Mouse (Mus musculus): ENCODE data around the gene Zfp219. TPM values are rescaled to one million over a fixed set of nuclear protein-coding genes. Genes with fewer than 3 reads are reported as not detected.
"Not testable (repeated sequence)": the region's sequence is repeated elsewhere in the genome, so short reads cannot be mapped to it uniquely, and the experiment has no call there.

Zfp219 gene
- polyA plus RNA-seq, 1 experiment from 2014 or later, result 51.6 TPM

GRCm38 (mm10) chr14:52043446-52043845 lies 22.9 kb upstream of the Zfp219 start:
- Histone ChIP-seq H3K36me3 (ENCODE audit: control insufficient read depth, insufficient read depth, low read length) (no peaks in the 10 kb centered on the region), H3K4me2 (ENCODE audit: low read depth, severe bottlenecking) (no peak overlapping the region), H3K9me3 (ENCODE audit: control insufficient read depth, low read length) (no peaks in the 10 kb centered on the region), H3K4me1 (ENCODE audit: control insufficient read depth, insufficient read depth, low read length) (no peaks in the 10 kb centered on the region), H3K27ac (replicated peaks; ENCODE audit: low read depth, low read length) (no peak overlapping the region), H3K27me3 (ENCODE audit: control insufficient read depth, insufficient read depth, low read length) (no peaks in the 10 kb centered on the region), H3K9ac (ENCODE audit: low read length) (no peak overlapping the region), H3K4me3 (ENCODE audit: low read depth, low read length) (no peak overlapping the region)
- DNase-seq (ENCODE audit: low spot score), result no peak
- no peak for ATAC-seq (ENCODE audit: insufficient number of reproducible peaks, low FRiP score, low TSS enrichment, low read depth)
- 90% methylated on average over 6 of the region's 6 CpGs for WGBS

DNA sequence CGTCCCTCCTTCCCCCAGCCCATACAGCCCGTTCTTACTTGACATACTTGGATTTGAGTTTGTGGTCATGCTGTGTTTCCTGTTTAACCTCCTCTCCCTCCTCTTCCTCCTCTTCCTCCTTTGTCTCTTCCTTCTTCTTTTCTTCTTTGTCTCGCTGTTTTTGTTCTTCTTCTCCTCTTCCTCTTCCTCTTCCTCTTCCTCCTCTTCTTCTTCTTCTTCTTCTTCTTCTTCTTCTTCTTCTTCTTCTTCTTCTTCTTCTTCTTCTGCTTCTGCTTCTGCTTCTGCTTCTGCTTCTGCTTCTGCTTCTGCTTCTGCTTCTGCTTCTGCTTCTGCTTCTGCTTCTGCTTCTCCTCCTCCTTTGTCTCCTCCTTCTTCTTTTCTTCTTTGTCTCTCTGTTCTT lies 21.8 kb upstream of the Zfp219 start, which contains the start of gene Olfr221:
TSS of gene Olfr221 (minus strand) at position 101 of the 400 bp plus-strand sequence.
- not testable (repeated sequence) for H3K27me3 ChIP-seq (ENCODE audit: control insufficient read depth, insufficient read depth, low read length); H3K9me3 ChIP-seq (ENCODE audit: control insufficient read depth, low read length); ATAC-seq (ENCODE audit: insufficient number of reproducible peaks, low FRiP score, low TSS enrichment, low read depth); H3K4me1 ChIP-seq (ENCODE audit: control insufficient read depth, insufficient read depth, low read length); H3K4me2 ChIP-seq (ENCODE audit: low read depth, severe bottlenecking); H3K27ac ChIP-seq (replicated peaks; ENCODE audit: low read depth, low read length); DNase-seq (ENCODE audit: low spot score); H3K9ac ChIP-seq (ENCODE audit: low read length); H3K4me3 ChIP-seq (ENCODE audit: low read depth, low read length); H3K36me3 ChIP-seq (ENCODE audit: control insufficient read depth, insufficient read depth, low read length)
- WGBS, result 68% methylated on average over 3 of the region's 3 CpGs

- H3K9me3 ChIP-seq (ENCODE audit: control insufficient read depth, low read length), result no peaks in the 10 kb centered on the region
- H3K27me3 ChIP-seq (ENCODE audit: control insufficient read depth, insufficient read depth, low read length), result no peaks in the 10 kb centered on the region
- no peak overlapping the region for H3K4me3 ChIP-seq (ENCODE audit: low read depth, low read length)
- no peaks in the 10 kb centered on the region for H3K36me3 ChIP-seq (ENCODE audit: control insufficient read depth, insufficient read depth, low read length)
- H3K27ac ChIP-seq (replicated peaks; ENCODE audit: low read depth, low read length), result no peak overlapping the region
- H3K4me2 ChIP-seq (ENCODE audit: low read depth, severe bottlenecking), result no peak overlapping the region
- DNase-seq (ENCODE audit: low spot score) (no peak), ATAC-seq (ENCODE audit: insufficient number of reproducible peaks, low FRiP score, low TSS enrichment, low read depth) (no peak)
- H3K9ac ChIP-seq (ENCODE audit: low read length), result no peak overlapping the region
- WGBS, result 86% methylated on average over 5 of the region's 5 CpGs
- no peaks in the 10 kb centered on the region for H3K4me1 ChIP-seq (ENCODE audit: control insufficient read depth, insufficient read depth, low read length)
Observed at GRCm38 (mm10) chr14:52039332-52039731, 18.8 kb upstream of the Zfp219 start.

DNA sequence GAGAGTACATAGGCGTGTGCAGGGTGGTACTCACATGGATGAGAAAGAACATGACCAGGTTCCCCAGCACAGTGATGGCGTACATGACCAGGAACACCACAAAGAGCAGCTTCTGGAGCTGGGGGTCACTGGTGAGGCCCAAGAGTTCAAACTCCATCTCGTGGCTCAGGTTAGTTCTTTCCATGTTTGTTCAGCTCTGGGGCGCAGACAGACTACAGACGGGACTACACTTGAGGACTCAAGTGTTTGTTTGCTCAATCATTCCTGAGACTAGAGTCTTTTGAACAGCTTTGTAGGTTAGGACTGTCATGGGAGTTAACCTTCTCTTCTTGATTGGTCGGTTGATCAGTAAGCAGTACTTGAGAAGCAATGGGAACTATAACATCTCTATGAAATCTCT lies 15.4 kb upstream of the Zfp219 start:
- no peaks in the 10 kb centered on the region for H3K27me3 ChIP-seq (ENCODE audit: control insufficient read depth, insufficient read depth, low read length)
- DNase-seq (ENCODE audit: low spot score) (no peak), ATAC-seq (ENCODE audit: insufficient number of reproducible peaks, low FRiP score, low TSS enrichment, low read depth) (no peak)
- no peak overlapping the region for H3K9ac ChIP-seq (ENCODE audit: low read length)
- WGBS, result 89% methylated on average over 6 of the region's 6 CpGs
- no peak overlapping the region for H3K4me2 ChIP-seq (ENCODE audit: low read depth, severe bottlenecking)
- H3K36me3 ChIP-seq (ENCODE audit: control insufficient read depth, insufficient read depth, low read length), result no peaks in the 10 kb centered on the region
- no peaks in the 10 kb centered on the region for H3K9me3 ChIP-seq (ENCODE audit: control insufficient read depth, low read length)
- H3K4me3 ChIP-seq (ENCODE audit: low read depth, low read length), result no peak overlapping the region
- H3K27ac ChIP-seq (replicated peaks; ENCODE audit: low read depth, low read length), result no peak overlapping the region
- no peaks in the 10 kb centered on the region for H3K4me1 ChIP-seq (ENCODE audit: control insufficient read depth, insufficient read depth, low read length)

- H3K9me3 ChIP-seq (ENCODE audit: control insufficient read depth, low read length), result no peaks in the 10 kb centered on the region
- no peak for ATAC-seq (ENCODE audit: insufficient number of reproducible peaks, low FRiP score, low TSS enrichment, low read depth)
- H3K9ac ChIP-seq (ENCODE audit: low read length), result no peak overlapping the region
- H3K4me3 ChIP-seq (ENCODE audit: low read depth, low read length), result no peak overlapping the region
- WGBS, result 88% methylated on average over 4 of the region's 4 CpGs
- H3K36me3 ChIP-seq (ENCODE audit: control insufficient read depth, insufficient read depth, low read length), result no peaks in the 10 kb centered on the region
- H3K4me2 ChIP-seq (ENCODE audit: low read depth, severe bottlenecking), result no peak overlapping the region
- H3K27me3 ChIP-seq (ENCODE audit: control insufficient read depth, insufficient read depth, low read length), result no peaks in the 10 kb centered on the region
- no peak overlapping the region for H3K27ac ChIP-seq (replicated peaks; ENCODE audit: low read depth, low read length)
- no peak for DNase-seq (ENCODE audit: low spot score)
- no peaks in the 10 kb centered on the region for H3K4me1 ChIP-seq (ENCODE audit: control insufficient read depth, insufficient read depth, low read length)
Observed at GRCm38 (mm10) chr14:52026342-52026741, 5.8 kb upstream of the Zfp219 start.

- H3K4me1 ChIP-seq (ENCODE audit: control insufficient read depth, insufficient read depth, low read length), result peaks cover 1% of the 10 kb centered on the region
- H3K9me3 ChIP-seq (ENCODE audit: control insufficient read depth, low read length), result no peaks in the 10 kb centered on the region
- 82% methylated on average over 2 of the region's 2 CpGs for WGBS
- H3K4me2 ChIP-seq (ENCODE audit: low read depth, severe bottlenecking), result no peak overlapping the region
- H3K4me3 ChIP-seq (ENCODE audit: low read depth, low read length), result no peak overlapping the region
- no peak overlapping the region for H3K9ac ChIP-seq (ENCODE audit: low read length)
- H3K36me3 ChIP-seq (ENCODE audit: control insufficient read depth, insufficient read depth, low read length), result no peaks in the 10 kb centered on the region
- H3K27ac ChIP-seq (replicated peaks; ENCODE audit: low read depth, low read length), result no peak overlapping the region
- no peaks in the 10 kb centered on the region for H3K27me3 ChIP-seq (ENCODE audit: control insufficient read depth, insufficient read depth, low read length)
- no peak for DNase-seq (ENCODE audit: low spot score)
- no peak for ATAC-seq (ENCODE audit: insufficient number of reproducible peaks, low FRiP score, low TSS enrichment, low read depth)
Observed at GRCm38 (mm10) chr14:52024133-52024532, 3.6 kb upstream of the Zfp219 start.

DNA sequence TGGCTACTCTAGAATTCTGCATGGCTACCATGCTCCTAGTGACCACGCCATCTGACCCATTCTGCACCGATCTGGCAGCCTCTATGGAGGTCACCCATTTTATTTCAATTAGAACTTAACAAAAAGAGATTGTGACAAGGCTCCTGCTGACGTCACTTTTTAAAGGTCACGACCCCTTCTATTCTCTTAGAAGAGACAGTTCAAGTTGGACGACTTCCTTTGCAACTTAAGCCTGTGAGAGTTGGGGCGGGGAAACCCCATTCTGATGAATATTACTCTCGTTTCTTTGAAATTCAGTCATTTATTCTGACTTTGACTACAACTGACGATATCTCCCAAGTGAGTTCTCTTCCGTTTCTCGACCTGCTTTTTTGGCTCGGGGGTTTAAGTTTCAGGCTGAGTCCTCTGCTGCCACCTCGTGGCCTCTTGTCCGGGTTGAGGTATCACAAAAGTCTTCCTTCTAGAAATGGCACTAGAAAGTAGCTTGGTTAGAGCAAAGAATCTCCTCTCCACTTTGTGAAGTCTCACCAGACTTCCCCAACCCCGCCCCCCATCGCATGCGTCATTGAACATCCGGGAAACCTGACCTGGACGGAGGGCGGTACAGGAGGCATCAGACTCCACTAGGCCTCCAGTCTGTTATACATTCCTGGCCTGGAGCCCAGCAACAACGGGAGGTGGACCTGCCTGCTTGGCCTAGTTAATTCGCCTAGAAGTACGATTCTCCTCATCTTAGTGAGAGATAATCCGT lies 2.4 kb upstream of the Zfp219 start:
- 7% methylated on average over 23 of the region's 23 CpGs for WGBS
- H3K36me3 ChIP-seq (ENCODE audit: control insufficient read depth, insufficient read depth, low read length), result no peaks in the 10 kb centered on the region
- peak; percentile 92 for DNase-seq (ENCODE audit: low spot score)
- H3K9me3 ChIP-seq (ENCODE audit: control insufficient read depth, low read length), result no peaks in the 10 kb centered on the region
- peak; percentile 48; the same call in 1 of the 2 replicates for ATAC-seq (ENCODE audit: insufficient number of reproducible peaks, low FRiP score, low TSS enrichment, low read depth)
- H3K27ac ChIP-seq (replicated peaks; ENCODE audit: low read depth, low read length), result peak overlapping the region; percentile 73
- H3K4me3 ChIP-seq (ENCODE audit: low read depth, low read length), result no peak overlapping the region
- peak overlapping the region; percentile 8; the same call in 1 of the 2 replicates for H3K9ac ChIP-seq (ENCODE audit: low read length)
- peaks cover 4% of the 10 kb centered on the region for H3K4me1 ChIP-seq (ENCODE audit: control insufficient read depth, insufficient read depth, low read length)
- H3K4me2 ChIP-seq (ENCODE audit: low read depth, severe bottlenecking), result peak overlapping the region; percentile 23; the same call in 1 of the 2 replicates
- no peaks in the 10 kb centered on the region for H3K27me3 ChIP-seq (ENCODE audit: control insufficient read depth, insufficient read depth, low read length)

DNA sequence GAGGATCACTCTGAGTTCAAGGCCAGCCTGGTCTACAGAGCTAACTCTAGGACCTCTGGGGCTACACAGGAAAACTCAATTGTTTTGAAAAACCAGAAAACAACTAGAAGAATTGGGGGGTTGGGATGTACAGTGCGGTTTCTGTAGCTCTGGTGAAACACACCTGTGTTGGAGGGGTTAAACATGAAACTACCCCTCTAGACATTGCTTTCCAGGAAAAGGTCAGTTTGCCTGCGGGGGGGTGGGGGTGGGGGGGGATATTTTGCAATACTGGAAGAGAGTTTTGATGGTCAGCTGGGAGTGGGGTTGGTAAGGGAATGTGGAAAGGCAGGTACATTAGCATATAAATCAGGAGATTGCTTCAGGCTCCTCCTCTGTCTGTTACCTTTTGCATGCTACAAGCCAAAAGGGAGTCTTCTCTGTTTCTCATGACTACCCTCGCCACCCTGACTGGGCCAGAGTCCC lies 1.7 kb upstream of the Zfp219 start:
- no peaks in the 10 kb centered on the region for H3K27me3 ChIP-seq (ENCODE audit: control insufficient read depth, insufficient read depth, low read length)
- H3K4me2 ChIP-seq (ENCODE audit: low read depth, severe bottlenecking), result peak overlapping the region; percentile 23; the same call in 1 of the 2 replicates
- no peak for DNase-seq (ENCODE audit: low spot score)
- no peak for ATAC-seq (ENCODE audit: insufficient number of reproducible peaks, low FRiP score, low TSS enrichment, low read depth)
- H3K27ac ChIP-seq (replicated peaks; ENCODE audit: low read depth, low read length), result no peak overlapping the region
- 68% methylated on average over 3 of the region's 3 CpGs for WGBS
- no peaks in the 10 kb centered on the region for H3K36me3 ChIP-seq (ENCODE audit: control insufficient read depth, insufficient read depth, low read length)
- H3K4me1 ChIP-seq (ENCODE audit: control insufficient read depth, insufficient read depth, low read length), result peaks cover 4% of the 10 kb centered on the region
- H3K9me3 ChIP-seq (ENCODE audit: control insufficient read depth, low read length), result no peaks in the 10 kb centered on the region
- no peak overlapping the region for H3K9ac ChIP-seq (ENCODE audit: low read length)
- no peak overlapping the region for H3K4me3 ChIP-seq (ENCODE audit: low read depth, low read length)

All from limb, embryonic 11.5 days (tissue).